Mouse (Mus musculus): ENCODE measurements around the gene Actn3. TPM values are rescaled to one million over a fixed set of nuclear protein-coding genes. Genes with fewer than 3 reads are reported as not detected.
"Not testable (repeated sequence)": the region's sequence is repeated elsewhere in the genome, so short reads cannot be mapped to it uniquely, and the experiment has no call there.

Actn3 gene
- polyA plus RNA-seq, 1 experiment from 2014 or later, result 2.0 TPM

GRCm38 (mm10) chr19:4833977-4834376, 43.7 kb downstream of the Actn3 start:
- WGBS, result 81% methylated on average over 8 of the region's 8 CpGs
- Histone ChIP-seq H3K4me3 (ENCODE audit: control insufficient read depth in 1 of 2, insufficient read depth in 1 of 2, low read depth in 1 of 2, low read length in 2 of 2) (no peak overlapping the region), H3K36me3 (ENCODE audit: control insufficient read depth, insufficient read depth, low read length) (peaks cover 20% of the 10 kb centered on the region), H3K27me3 (ENCODE audit: control insufficient read depth, insufficient read depth, low read length) (no peaks in the 10 kb centered on the region), H3K4me1 (ENCODE audit: control insufficient read depth in 2 of 2, insufficient read depth in 2 of 2, low read length in 2 of 2) (peaks cover 3 to 7% of the 10 kb centered on the region in 2 experiments; a peak in 2 of 4 replicates), H3K9me3 (ENCODE audit: control insufficient read depth, low read length) (no peaks in the 10 kb centered on the region), H3K27ac (replicated peaks in 1 of 2; ENCODE audit: control insufficient read depth in 1 of 2, insufficient read depth in 1 of 2, low read depth in 2 of 2, low read length in 2 of 2) (no peak overlapping the region), H3K9ac (ENCODE audit: low read length) (no peak overlapping the region), H3K4me2 (ENCODE audit: low read length) (no peak overlapping the region)
- ATAC-seq (ENCODE audit: insufficient number of reproducible peaks, insufficient read depth, low FRiP score, low read depth), result no peak

- Histone ChIP-seq H3K36me3 (ENCODE audit: control insufficient read depth, insufficient read depth, low read length) (peaks cover 26% of the 10 kb centered on the region), H3K27me3 (ENCODE audit: control insufficient read depth, insufficient read depth, low read length) (no peaks in the 10 kb centered on the region), H3K9ac (ENCODE audit: low read length) (no peak overlapping the region), H3K27ac (replicated peaks in 1 of 2; ENCODE audit: control insufficient read depth in 1 of 2, insufficient read depth in 1 of 2, low read depth in 2 of 2, low read length in 2 of 2) (no peak overlapping the region), H3K4me3 (ENCODE audit: control insufficient read depth in 1 of 2, insufficient read depth in 1 of 2, low read depth in 1 of 2, low read length in 2 of 2) (no peak overlapping the region), H3K4me1 (ENCODE audit: control insufficient read depth in 2 of 2, insufficient read depth in 2 of 2, low read length in 2 of 2) (no peaks in the 10 kb centered on the region), H3K9me3 (ENCODE audit: control insufficient read depth, low read length) (no peaks in the 10 kb centered on the region), H3K4me2 (ENCODE audit: low read length) (no peak overlapping the region)
- 55% methylated on average over 7 of the region's 7 CpGs for WGBS
- no peak for ATAC-seq (ENCODE audit: insufficient number of reproducible peaks, insufficient read depth, low FRiP score, low read depth)
Measured at GRCm38 (mm10) chr19:4829156-4829555, 48.6 kb downstream of the Actn3 start.

GRCm38 (mm10) chr19:4828444-4829114, 49.1 kb downstream of the Actn3 start:
- H3K4me1 ChIP-seq (ENCODE audit: control insufficient read depth in 2 of 2, insufficient read depth in 2 of 2, low read length in 2 of 2), result no peaks in the 10 kb centered on the region
- no peaks in the 10 kb centered on the region for H3K27me3 ChIP-seq (ENCODE audit: control insufficient read depth, insufficient read depth, low read length)
- H3K4me3 ChIP-seq (ENCODE audit: control insufficient read depth in 1 of 2, insufficient read depth in 1 of 2, low read depth in 1 of 2, low read length in 2 of 2), result no peak overlapping the region
- no peak overlapping the region for H3K4me2 ChIP-seq (ENCODE audit: low read length)
- H3K36me3 ChIP-seq (ENCODE audit: control insufficient read depth, insufficient read depth, low read length), result peaks cover 26% of the 10 kb centered on the region
- 57% methylated on average over 16 of the region's 16 CpGs for WGBS
- H3K9me3 ChIP-seq (ENCODE audit: control insufficient read depth, low read length), result no peaks in the 10 kb centered on the region
- ATAC-seq (ENCODE audit: insufficient number of reproducible peaks, insufficient read depth, low FRiP score, low read depth), result no peak
- H3K9ac ChIP-seq (ENCODE audit: low read length), result no peak overlapping the region
- no peak overlapping the region for H3K27ac ChIP-seq (replicated peaks in 1 of 2; ENCODE audit: control insufficient read depth in 1 of 2, insufficient read depth in 1 of 2, low read depth in 2 of 2, low read length in 2 of 2)

GRCm38 (mm10) chr19:4820678-4821303, 56.9 kb downstream of the Actn3 start:
- Histone ChIP-seq H3K9me3 (ENCODE audit: control insufficient read depth, low read length) (no peaks in the 10 kb centered on the region), H3K4me2 (ENCODE audit: low read length) (no peak overlapping the region), H3K36me3 (ENCODE audit: control insufficient read depth, insufficient read depth, low read length) (peaks cover 8% of the 10 kb centered on the region), H3K4me1 (ENCODE audit: control insufficient read depth in 2 of 2, insufficient read depth in 2 of 2, low read length in 2 of 2) (no peaks in the 10 kb centered on the region), H3K4me3 (ENCODE audit: control insufficient read depth in 1 of 2, insufficient read depth in 1 of 2, low read depth in 1 of 2, low read length in 2 of 2) (no peak overlapping the region), H3K27me3 (ENCODE audit: control insufficient read depth, insufficient read depth, low read length) (no peaks in the 10 kb centered on the region), H3K9ac (ENCODE audit: low read length) (no peak overlapping the region), H3K27ac (replicated peaks in 1 of 2; ENCODE audit: control insufficient read depth in 1 of 2, insufficient read depth in 1 of 2, low read depth in 2 of 2, low read length in 2 of 2) (no peak overlapping the region)
- no peak; the same call in 1 of the 2 replicates for ATAC-seq (ENCODE audit: insufficient number of reproducible peaks, insufficient read depth, low FRiP score, low read depth)
- WGBS, result 49% methylated on average over 5 of the region's 5 CpGs

DNA sequence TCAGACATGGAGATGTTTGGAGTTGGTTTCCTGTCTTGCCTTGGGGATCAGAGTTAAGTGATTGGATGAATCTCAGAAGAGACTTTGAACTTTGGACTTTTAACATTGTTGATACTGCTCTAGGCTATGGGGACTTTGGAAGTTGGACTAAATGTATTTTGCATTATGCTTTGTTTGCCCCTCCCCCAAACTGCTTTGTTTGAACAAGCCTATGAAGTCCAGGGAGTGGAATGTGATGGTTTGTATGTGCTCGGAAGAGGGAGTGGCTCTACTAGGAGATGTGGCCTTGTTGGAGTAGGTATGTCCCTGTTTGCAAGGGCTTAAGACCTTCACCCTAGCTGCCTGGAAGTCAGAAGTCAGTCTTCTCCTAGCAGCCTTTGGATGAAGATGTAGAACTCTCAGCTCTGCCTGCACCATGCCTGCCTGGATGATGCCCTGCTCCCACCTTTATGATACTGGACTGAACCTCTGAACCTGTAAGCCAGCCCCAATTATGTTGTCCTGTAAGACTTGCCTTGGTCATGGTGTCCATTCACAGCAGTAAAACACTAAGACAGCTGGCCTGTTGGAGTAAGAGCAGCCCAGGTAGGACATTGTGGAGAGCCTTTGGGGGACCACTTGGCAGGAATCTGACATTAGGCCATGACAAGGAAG, 60.4 kb downstream of the Actn3 start:
- H3K4me2 ChIP-seq (ENCODE audit: low read length), result no peak overlapping the region
- no peak for ATAC-seq (ENCODE audit: insufficient number of reproducible peaks, insufficient read depth, low FRiP score, low read depth)
- H3K9ac ChIP-seq (ENCODE audit: low read length), result no peak overlapping the region
- H3K9me3 ChIP-seq (ENCODE audit: control insufficient read depth, low read length), result no peaks in the 10 kb centered on the region
- H3K36me3 ChIP-seq (ENCODE audit: control insufficient read depth, insufficient read depth, low read length), result no peaks in the 10 kb centered on the region
- peaks cover 0 to under 1% of the 10 kb centered on the region in 2 experiments; a peak in 1 of 4 replicates for H3K4me1 ChIP-seq (ENCODE audit: control insufficient read depth in 2 of 2, insufficient read depth in 2 of 2, low read length in 2 of 2)
- no peaks in the 10 kb centered on the region for H3K27me3 ChIP-seq (ENCODE audit: control insufficient read depth, insufficient read depth, low read length)
- H3K27ac ChIP-seq (replicated peaks in 1 of 2; ENCODE audit: control insufficient read depth in 1 of 2, insufficient read depth in 1 of 2, low read depth in 2 of 2, low read length in 2 of 2), result no peak overlapping the region
- no peak overlapping the region for H3K4me3 ChIP-seq (ENCODE audit: control insufficient read depth in 1 of 2, insufficient read depth in 1 of 2, low read depth in 1 of 2, low read length in 2 of 2)
- 36% methylated on average over 1 of the region's 1 CpGs for WGBS

DNA sequence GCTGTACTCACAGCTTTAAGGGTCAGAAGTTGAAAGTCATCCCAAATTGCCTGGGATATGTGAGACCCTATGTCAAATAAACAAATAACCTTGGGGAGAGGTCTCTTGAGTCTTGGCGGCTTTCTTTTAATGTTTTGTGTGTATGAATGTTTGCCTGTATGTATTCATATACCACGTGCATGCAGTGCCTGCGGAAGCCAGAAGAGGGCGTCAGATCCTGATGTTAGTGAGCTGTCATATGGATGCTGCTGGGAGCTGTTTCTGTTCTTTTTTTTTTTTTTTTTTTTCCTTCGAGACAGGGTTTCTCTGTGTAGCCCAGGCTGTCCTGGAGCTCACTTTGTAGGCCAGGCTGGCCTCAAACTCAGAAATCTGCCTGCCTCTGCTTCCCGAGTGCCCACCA, 64.7 kb downstream of the Actn3 start:
- H3K36me3 ChIP-seq (ENCODE audit: control insufficient read depth, insufficient read depth, low read length), result no peaks in the 10 kb centered on the region

GRCm38 (mm10) chr19:4812334-4812949, 65.3 kb downstream of the Actn3 start:
- H3K27me3 ChIP-seq (ENCODE audit: control insufficient read depth, insufficient read depth, low read length); H3K36me3 ChIP-seq (ENCODE audit: control insufficient read depth, insufficient read depth, low read length); ATAC-seq (ENCODE audit: insufficient number of reproducible peaks, insufficient read depth, low FRiP score, low read depth); H3K9me3 ChIP-seq (ENCODE audit: control insufficient read depth, low read length): not testable (repeated sequence)
- WGBS, result 77% methylated on average over 8 of the region's 8 CpGs
- Histone ChIP-seq H3K4me1 (ENCODE audit: control insufficient read depth in 2 of 2, insufficient read depth in 2 of 2, low read length in 2 of 2) (peaks cover 7 to 22% of the 10 kb centered on the region in 2 experiments), H3K4me3 (ENCODE audit: control insufficient read depth in 1 of 2, insufficient read depth in 1 of 2, low read depth in 1 of 2, low read length in 2 of 2) (peak overlapping the region; percentile 75 to 80), H3K9ac (ENCODE audit: low read length) (peak overlapping the region; percentile 87), H3K27ac (replicated peaks in 1 of 2; ENCODE audit: control insufficient read depth in 1 of 2, insufficient read depth in 1 of 2, low read depth in 2 of 2, low read length in 2 of 2) (peak overlapping the region; percentile 92 to 97), H3K4me2 (ENCODE audit: low read length) (peak overlapping the region; percentile 69)

More for the DNA sequence above, 64.7 kb downstream of the Actn3 start:
- H3K4me2 ChIP-seq (ENCODE audit: low read length), result no peak overlapping the region
- no peak overlapping the region for H3K4me3 ChIP-seq (ENCODE audit: control insufficient read depth in 1 of 2, insufficient read depth in 1 of 2, low read depth in 1 of 2, low read length in 2 of 2)
- H3K9ac ChIP-seq (ENCODE audit: low read length), result no peak overlapping the region
- no peaks in the 10 kb centered on the region for H3K27me3 ChIP-seq (ENCODE audit: control insufficient read depth, insufficient read depth, low read length)
- no peak for ATAC-seq (ENCODE audit: insufficient number of reproducible peaks, insufficient read depth, low FRiP score, low read depth)
- peaks cover 7 to 17% of the 10 kb centered on the region in 2 experiments for H3K4me1 ChIP-seq (ENCODE audit: control insufficient read depth in 2 of 2, insufficient read depth in 2 of 2, low read length in 2 of 2)
- H3K27ac ChIP-seq (replicated peaks in 1 of 2; ENCODE audit: control insufficient read depth in 1 of 2, insufficient read depth in 1 of 2, low read depth in 2 of 2, low read length in 2 of 2), result no peak overlapping the region
- no peaks in the 10 kb centered on the region for H3K9me3 ChIP-seq (ENCODE audit: control insufficient read depth, low read length)
- WGBS, result 77% methylated on average over 6 of the region's 6 CpGs

Measured in heart, embryonic 14.5 days (tissue).